Mouse (Mus musculus): ENCODE data around the gene Kcnk7.

- TF ChIP-seq GATA1 (IDR thresholded peaks at IDR 0.05; ENCODE audit: borderline replicate concordance, low read length) (no peak), FLI1 (IDR thresholded peaks at IDR 0.05; ENCODE audit: low read length) (no peak)
Observed at GRCm38 (mm10) chr19:5715793-5716688, 11.9 kb downstream of the Kcnk7 start.
